Comparison of ENCODE assay signal across 24 mouse cellular contexts in the genomic region with DNA sequence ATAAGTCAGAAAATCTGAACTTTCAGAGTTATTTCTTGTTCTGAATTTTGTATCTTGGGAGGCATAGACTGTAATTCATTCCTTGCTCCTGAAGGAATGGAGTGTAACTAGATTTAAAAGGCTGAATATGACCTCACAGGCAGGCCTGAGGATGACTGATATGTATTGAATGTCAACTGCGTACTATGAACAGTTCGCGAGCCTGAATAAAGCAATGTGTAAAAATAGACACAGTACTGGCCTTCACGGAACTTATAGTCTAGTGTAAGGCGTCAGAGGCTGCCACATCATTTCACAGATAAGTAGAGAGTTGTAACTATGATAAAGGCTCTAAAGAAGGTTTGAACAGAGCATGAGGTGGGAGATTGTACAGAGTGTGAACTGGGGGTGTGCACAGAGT. TPM values are rescaled to one million over a fixed set of nuclear protein-coding genes. Genes with fewer than 3 reads are reported as not detected.
DNase-seq lines count a peak whose midpoint lies in the region; ATAC-seq lines count a peak whose summit lies in the region.
"Had no signal": no experiment of that assay in that cellular context is flagged by ENCODE, and none has a peak within 500 bp of the region (broad histone marks: within the 10 kb centered on the region; RNA-seq: fewer than 3 reads in every experiment).

No protein-coding gene starts in this region.

- no peaks in the 10 kb centered on the region for H3K36me3 ChIP-seq in heart, embryonic 10.5 days
- no peaks in the 10 kb centered on the region for H3K36me3 ChIP-seq in heart, embryonic 15.5 days
- H3K36me3 ChIP-seq: embryonic facial prominence, embryonic 15.5 days; forebrain, embryonic 10.5 days; hindbrain, embryonic 10.5 days; intestine, embryonic 15.5 days had no signal

- H3K4me3 ChIP-seq in heart, embryonic 10.5 days = no peak overlapping the region
- H3K4me3 ChIP-seq in heart, embryonic 15.5 days = no peak overlapping the region
- H3K4me3 ChIP-seq: embryonic facial prominence, embryonic 15.5 days; erythroblast, embryonic 14.5 days; forebrain, embryonic 10.5 days; hindbrain, embryonic 10.5 days; intestine, embryonic 15.5 days had no signal

- peaks cover 18% of the 10 kb centered on the region for H3K4me1 ChIP-seq in heart, embryonic 10.5 days
- H3K4me1 ChIP-seq in heart, embryonic 15.5 days (replicated peaks) = peaks cover 5% of the 10 kb centered on the region
- H3K4me1 ChIP-seq: embryonic facial prominence, embryonic 15.5 days; intestine, embryonic 15.5 days had no signal

- no peak for ATAC-seq in heart, embryonic 15.5 days (replicated peaks; ENCODE audit: insufficient number of reproducible peaks, insufficient read depth, low FRiP score, low read depth)
- ATAC-seq: forebrain, embryonic 14.5 days; intestine, embryonic 15.5 days had no signal

- WGBS in heart, embryonic 10.5 days = 32% methylated on average over 5 of the region's 5 CpGs
- WGBS in heart, embryonic 15.5 days = 27% methylated on average over 5 of the region's 5 CpGs

- H3K27ac ChIP-seq in heart, embryonic 10.5 days = peak overlapping the region; percentile 64; the same call in 1 of the 2 replicates
- 0 out of 2 replicates have a peak overlapping the region, but pooled peaks have one; percentile 2 for H3K27ac ChIP-seq in heart, embryonic 15.5 days
- H3K27ac ChIP-seq: embryonic facial prominence, embryonic 15.5 days; forebrain, embryonic 10.5 days; hindbrain, embryonic 10.5 days; hindbrain, embryonic 14.5 days; intestine, embryonic 15.5 days had no signal

- no peaks in the 10 kb centered on the region for H3K9me3 ChIP-seq in heart, embryonic 10.5 days
- H3K9me3 ChIP-seq in heart, embryonic 15.5 days (replicated peaks) = no peaks in the 10 kb centered on the region
- H3K9me3 ChIP-seq: embryonic facial prominence, embryonic 15.5 days; forebrain, embryonic 10.5 days; hindbrain, embryonic 10.5 days; intestine, embryonic 15.5 days had no signal

- DNase-seq in gastrocnemius, adult 18-20 months (ENCODE audit: low spot score) = peak; percentile 40
- DNase-seq in gastrocnemius, adult 8-10 months (ENCODE audit: low spot score in 2 of 2) = no peak
- no peak for DNase-seq in heart, embryonic 10.5 days (ENCODE audit: low spot score)
- DNase-seq in heart, postnatal 25 days (ENCODE audit: low spot score) = no peak
- DNase-seq in heart, postnatal 14 days = no peak
- DNase-seq in thymus, adult 18-20 months = no peak
- DNase-seq: adrenal gland, postnatal 10 days; cerebellum, adult 11 months; cerebellum, adult 8-10 months; cerebellum, postnatal 14 days; embryo, embryonic 11 days; gastrocnemius, postnatal 36 days; kidney, adult 18-20 months had no signal

- H3K27me3 ChIP-seq in heart, embryonic 10.5 days (ENCODE audit: insufficient read depth, poor library complexity, severe bottlenecking) = no peaks in the 10 kb centered on the region
- H3K27me3 ChIP-seq in heart, embryonic 15.5 days = no peaks in the 10 kb centered on the region
- H3K27me3 ChIP-seq: embryonic facial prominence, embryonic 15.5 days; intestine, embryonic 15.5 days had no signal

- no peak overlapping the region for H3K9ac ChIP-seq in heart, embryonic 15.5 days
- H3K9ac ChIP-seq: embryonic facial prominence, embryonic 15.5 days; hindbrain, embryonic 14.5 days; intestine, embryonic 15.5 days had no signal

- intact Hi-C loops in heart, postnatal 25 days (cut with DNase I) = no loop called here
- intact Hi-C loops in heart, postnatal 14 days (cut with DNase I) = no loop called here

- no peak overlapping the region for H3K4me2 ChIP-seq in heart, embryonic 15.5 days
- H3K4me2 ChIP-seq: embryonic facial prominence, embryonic 15.5 days; hindbrain, embryonic 14.5 days; intestine, embryonic 15.5 days had no signal

RNA-seq across cellular contexts. Expression of a gene that starts 10.3 kb away (rescaled TPM):
- total RNA-seq in gastrocnemius, adult 18-20 months (2021) = 10 to 100 TPM; 47.4 to 53.0 TPM
- total RNA-seq in gastrocnemius, adult 8-10 months (2022) = 10 to 100 TPM; 32.5 to 56.1 (median 39.0) TPM
- 0.07 TPM in 1 of 2 replicates, not detected in the other for polyA plus RNA-seq in heart, embryonic 10.5 days (2016; fragmentation: Nextera tagmentation; extraction: Ambion mirVana)
- total RNA-seq in heart, postnatal 25 days (2021) = 100 to 1,000 TPM; 116 to 125 TPM
- polyA plus RNA-seq in heart, embryonic 15.5 days (2015; fragmentation: Nextera tagmentation; extraction: Ambion mirVana) = 58.4 and 63.7 TPM in 2 replicates
- 100 to 1,000 TPM; 149 to 156 TPM for total RNA-seq in heart, postnatal 14 days (2021)
- total RNA-seq: common myeloid progenitor, adult 5-6 weeks; MEL had no signal
- polyA plus RNA-seq: forebrain, embryonic 10.5 days; forebrain, embryonic 14.5 days; hindbrain, embryonic 10.5 days; kidney, embryonic 14.5 days had no signal
